Mouse (Mus musculus): ENCODE measurements around the gene Grik3. TPM values are rescaled to one million over a fixed set of nuclear protein-coding genes. Genes with fewer than 3 reads are reported as not detected.
"Not testable (repeated sequence)": the region's sequence is repeated elsewhere in the genome, so short reads cannot be mapped to it uniquely, and the experiment has no call there.

The Grik3 gene
- polyA plus RNA-seq, 1 experiment from 2014 or later = not detected

DNA sequence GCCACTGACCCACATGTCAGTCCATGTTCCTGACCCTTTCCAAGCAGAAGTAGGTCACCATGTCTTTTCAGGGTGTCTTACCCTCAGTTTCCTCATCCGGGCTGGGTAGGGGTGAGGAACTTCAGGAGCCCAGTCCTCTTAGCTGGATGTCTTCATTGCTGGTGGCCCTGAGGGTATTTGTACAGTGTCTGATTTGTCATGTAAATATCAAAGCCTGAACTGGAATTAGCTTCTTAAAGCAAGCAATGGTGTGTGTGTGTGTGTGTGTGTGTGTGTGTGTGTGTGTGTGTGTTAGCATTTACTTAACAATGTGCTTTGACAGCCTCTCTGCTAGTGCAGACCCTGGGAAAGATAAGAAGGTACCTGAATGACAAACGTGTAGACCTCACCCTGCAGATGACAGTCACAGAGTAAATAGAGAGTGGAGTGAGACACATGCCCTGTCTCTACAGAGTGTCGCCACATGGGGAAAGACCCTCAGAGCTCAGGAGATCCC, 109.1 kb downstream of the Grik3 start:
- no peaks in the 10 kb centered on the region for H3K36me3 ChIP-seq (replicated peaks)
- H3K27me3 ChIP-seq = no peaks in the 10 kb centered on the region; the same call in 1 of the 2 replicates
- ATAC-seq (ENCODE audit: insufficient read depth) = no peak
- H3K9ac ChIP-seq = no peak overlapping the region
- H3K4me2 ChIP-seq = no peak overlapping the region
- H3K4me1 ChIP-seq (replicated peaks) = no peaks in the 10 kb centered on the region
- no peak overlapping the region for H3K27ac ChIP-seq (replicated peaks)
- no peak overlapping the region for H3K4me3 ChIP-seq (replicated peaks)
- H3K9me3 ChIP-seq (replicated peaks) = no peaks in the 10 kb centered on the region
- 41% methylated on average over 3 of the region's 3 CpGs for WGBS (ENCODE audit: insufficient replicate concordance)

DNA sequence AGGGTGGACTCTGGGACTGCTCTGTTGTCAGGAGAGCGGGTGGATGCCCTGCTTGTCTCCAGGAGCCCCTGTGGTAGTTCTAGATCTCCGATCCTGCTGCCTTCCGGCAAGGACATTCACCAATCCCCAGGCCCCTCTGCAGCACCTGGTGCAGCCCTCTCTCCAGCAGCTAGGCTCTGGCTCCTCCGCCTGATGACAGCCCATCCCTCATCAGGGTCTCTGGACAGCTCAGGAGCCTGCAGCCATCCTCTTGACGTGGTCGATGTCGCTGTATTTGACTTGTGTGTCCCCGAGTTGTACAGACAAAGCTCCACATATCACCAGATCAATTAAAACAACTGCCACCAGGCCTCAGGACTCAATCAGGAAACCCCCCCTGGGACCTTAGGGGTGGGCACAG, 110.1 kb downstream of the Grik3 start:
- no peaks in the 10 kb centered on the region for H3K36me3 ChIP-seq (replicated peaks)
- no peak overlapping the region for H3K4me3 ChIP-seq (replicated peaks)
- no peak overlapping the region for H3K9ac ChIP-seq
- H3K27ac ChIP-seq (replicated peaks) = no peak overlapping the region
- no peaks in the 10 kb centered on the region for H3K4me1 ChIP-seq (replicated peaks)
- no peak overlapping the region for H3K4me2 ChIP-seq
- ATAC-seq (ENCODE audit: insufficient read depth) = no peak
- 58% methylated on average over 8 of the region's 8 CpGs for WGBS (ENCODE audit: insufficient replicate concordance)
- no peaks in the 10 kb centered on the region; the same call in 1 of the 2 replicates for H3K27me3 ChIP-seq
- no peaks in the 10 kb centered on the region for H3K9me3 ChIP-seq (replicated peaks)

DNA sequence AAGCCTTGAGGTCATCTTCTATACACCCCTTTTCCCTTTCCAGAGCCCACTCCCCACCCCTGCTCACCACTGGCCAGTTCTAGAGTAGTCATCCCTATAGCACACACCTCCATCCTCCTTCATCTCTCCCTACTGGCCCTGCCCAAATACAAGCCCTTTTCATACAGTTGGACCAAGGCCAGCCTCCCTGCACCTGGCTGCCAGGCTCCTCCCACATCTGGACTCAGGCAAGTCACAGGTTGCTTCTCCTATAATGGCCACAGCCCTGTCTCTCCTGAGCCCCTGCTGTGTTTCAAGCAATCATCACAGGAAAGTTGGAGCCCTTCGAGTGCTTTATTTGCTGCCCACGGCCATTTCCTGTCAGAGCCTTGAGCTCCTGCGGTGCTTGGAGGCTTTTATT, 110.8 kb downstream of the Grik3 start:
- H3K9me3 ChIP-seq (replicated peaks) = no peaks in the 10 kb centered on the region
- 22% methylated on average over 3 of the region's 3 CpGs for WGBS (ENCODE audit: insufficient replicate concordance)
- no peak overlapping the region for H3K27ac ChIP-seq (replicated peaks)
- H3K4me3 ChIP-seq (replicated peaks) = no peak overlapping the region
- H3K4me2 ChIP-seq = no peak overlapping the region
- H3K4me1 ChIP-seq (replicated peaks) = no peaks in the 10 kb centered on the region
- H3K9ac ChIP-seq = no peak overlapping the region
- no peaks in the 10 kb centered on the region; the same call in 1 of the 2 replicates for H3K27me3 ChIP-seq
- H3K36me3 ChIP-seq (replicated peaks) = no peaks in the 10 kb centered on the region
- no peak for ATAC-seq (ENCODE audit: insufficient read depth)

DNA sequence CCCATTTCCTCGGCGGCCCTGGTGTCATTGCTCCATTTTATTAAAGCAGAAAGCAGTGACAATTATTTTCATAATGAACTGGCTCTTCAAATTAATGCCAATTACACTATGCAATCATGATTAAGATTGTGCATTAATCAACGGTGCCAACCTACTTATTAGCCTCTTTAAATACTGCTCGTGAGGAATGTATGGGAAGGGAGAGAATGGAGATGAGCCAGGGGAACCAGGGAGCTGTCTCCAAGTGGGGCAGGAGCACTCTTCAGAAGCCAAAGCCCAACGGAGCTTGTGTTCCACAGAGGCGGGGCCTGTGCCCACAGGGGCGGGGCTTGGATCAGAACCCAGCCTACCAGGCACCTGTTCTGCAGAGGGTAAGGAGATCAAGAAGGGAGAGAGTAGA, 114.0 kb downstream of the Grik3 start:
- Histone ChIP-seq H3K9ac (no peak overlapping the region), H3K9me3 (replicated peaks) (no peaks in the 10 kb centered on the region), H3K4me3 (replicated peaks) (no peak overlapping the region), H3K27me3 (no peaks in the 10 kb centered on the region; the same call in 1 of the 2 replicates), H3K36me3 (replicated peaks) (no peaks in the 10 kb centered on the region), H3K27ac (replicated peaks) (no peak overlapping the region), H3K4me1 (replicated peaks) (no peaks in the 10 kb centered on the region), H3K4me2 (no peak overlapping the region)
- 36% methylated on average over 7 of the region's 7 CpGs for WGBS (ENCODE audit: insufficient replicate concordance)
- no peak for ATAC-seq (ENCODE audit: insufficient read depth)

DNA sequence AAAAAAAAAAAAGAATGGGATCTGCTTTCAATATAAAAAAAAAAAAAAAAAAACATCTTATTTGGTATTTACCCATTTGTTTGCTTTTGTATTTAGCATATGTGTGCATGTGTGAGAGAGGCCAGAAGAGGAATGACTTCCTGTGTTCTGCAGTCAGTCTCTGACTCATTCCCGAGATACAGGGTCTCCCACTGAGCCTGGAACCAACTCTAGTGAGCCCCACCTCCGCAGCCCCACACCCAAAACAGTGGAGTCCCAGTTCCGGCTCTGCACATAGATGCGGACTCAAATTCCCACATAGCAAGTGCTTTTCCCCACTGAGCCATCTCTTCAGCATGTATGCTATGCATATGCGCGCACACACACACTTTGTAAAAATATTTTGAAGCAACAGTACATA, 115.6 kb downstream of the Grik3 start:
- Histone ChIP-seq H3K4me3 (replicated peaks) (no peak overlapping the region), H3K4me1 (replicated peaks) (no peaks in the 10 kb centered on the region), H3K27ac (replicated peaks) (no peak overlapping the region), H3K27me3 (no peaks in the 10 kb centered on the region), H3K4me2 (no peak overlapping the region), H3K9me3 (replicated peaks) (no peaks in the 10 kb centered on the region), H3K9ac (no peak overlapping the region), H3K36me3 (replicated peaks) (no peaks in the 10 kb centered on the region)
- WGBS (ENCODE audit: insufficient replicate concordance) = 66% methylated on average over 6 of the region's 6 CpGs
- ATAC-seq (ENCODE audit: insufficient read depth) = no peak

DNA sequence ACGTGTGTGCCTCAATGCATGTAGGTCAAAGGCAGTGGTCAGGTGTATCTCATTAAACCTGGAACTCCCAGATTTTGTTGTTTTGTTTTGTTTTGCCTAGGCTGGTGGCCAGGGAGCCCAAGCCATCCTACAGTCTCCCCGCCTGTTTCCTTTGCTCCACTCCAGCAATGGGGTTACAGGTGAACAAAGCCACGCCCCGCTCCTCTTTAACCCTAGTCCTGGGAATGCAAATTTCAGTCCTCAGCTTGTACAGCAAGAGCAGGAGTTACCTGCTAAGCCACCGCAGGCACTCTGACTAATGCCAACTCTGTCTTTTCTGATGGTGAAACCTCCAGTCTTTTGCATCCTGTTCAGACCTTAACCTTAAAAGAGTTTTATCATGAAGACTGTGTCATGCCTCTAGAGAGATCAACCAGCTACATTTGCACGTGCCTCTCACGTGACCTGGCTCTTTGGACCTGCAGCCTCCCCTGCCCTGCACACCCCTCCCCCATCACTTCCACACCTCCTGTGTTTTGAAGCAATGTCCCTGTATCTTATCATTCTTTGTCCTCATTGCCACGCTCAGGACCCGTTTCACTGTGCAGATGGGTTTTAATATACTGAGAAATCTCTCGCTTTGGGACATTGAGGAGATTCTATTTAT, 117.0 kb downstream of the Grik3 start:
- H3K9me3 ChIP-seq (replicated peaks) = no peaks in the 10 kb centered on the region
- H3K36me3 ChIP-seq (replicated peaks) = no peaks in the 10 kb centered on the region
- no peak for ATAC-seq (ENCODE audit: insufficient read depth)
- H3K4me3 ChIP-seq (replicated peaks) = no peak overlapping the region
- 35% methylated on average over 10 of the region's 10 CpGs for WGBS (ENCODE audit: insufficient replicate concordance)
- H3K4me2 ChIP-seq = no peak overlapping the region
- no peaks in the 10 kb centered on the region for H3K27me3 ChIP-seq
- no peak overlapping the region for H3K27ac ChIP-seq (replicated peaks)
- no peaks in the 10 kb centered on the region for H3K4me1 ChIP-seq (replicated peaks)
- no peak overlapping the region for H3K9ac ChIP-seq

DNA sequence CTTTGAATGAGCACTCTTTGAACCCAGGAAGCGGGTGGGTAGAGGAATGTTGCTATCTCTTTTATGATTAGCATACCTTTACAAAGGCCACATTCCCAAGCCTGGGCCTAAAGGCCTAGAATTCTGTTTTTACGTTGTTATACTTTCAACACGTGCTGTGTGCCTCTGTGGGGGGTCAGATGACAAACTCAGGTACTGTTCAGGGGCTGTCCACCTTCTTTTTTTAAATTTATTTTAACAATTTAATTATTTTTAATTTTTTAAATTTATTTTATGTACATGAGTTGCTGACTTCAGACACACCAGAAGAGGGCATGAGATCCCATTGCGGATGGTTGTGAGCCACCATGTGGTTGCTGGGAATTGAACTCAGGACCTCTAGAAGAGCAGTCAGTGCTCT, 118.4 kb downstream of the Grik3 start:
- H3K27ac ChIP-seq (replicated peaks); H3K4me2 ChIP-seq; H3K27me3 ChIP-seq; H3K9ac ChIP-seq; H3K9me3 ChIP-seq (replicated peaks); H3K4me1 ChIP-seq (replicated peaks); H3K36me3 ChIP-seq (replicated peaks); H3K4me3 ChIP-seq (replicated peaks); ATAC-seq (ENCODE audit: insufficient read depth): not testable (repeated sequence)
- 51% methylated on average over 3 of the region's 4 CpGs for WGBS (ENCODE audit: insufficient replicate concordance)

DNA sequence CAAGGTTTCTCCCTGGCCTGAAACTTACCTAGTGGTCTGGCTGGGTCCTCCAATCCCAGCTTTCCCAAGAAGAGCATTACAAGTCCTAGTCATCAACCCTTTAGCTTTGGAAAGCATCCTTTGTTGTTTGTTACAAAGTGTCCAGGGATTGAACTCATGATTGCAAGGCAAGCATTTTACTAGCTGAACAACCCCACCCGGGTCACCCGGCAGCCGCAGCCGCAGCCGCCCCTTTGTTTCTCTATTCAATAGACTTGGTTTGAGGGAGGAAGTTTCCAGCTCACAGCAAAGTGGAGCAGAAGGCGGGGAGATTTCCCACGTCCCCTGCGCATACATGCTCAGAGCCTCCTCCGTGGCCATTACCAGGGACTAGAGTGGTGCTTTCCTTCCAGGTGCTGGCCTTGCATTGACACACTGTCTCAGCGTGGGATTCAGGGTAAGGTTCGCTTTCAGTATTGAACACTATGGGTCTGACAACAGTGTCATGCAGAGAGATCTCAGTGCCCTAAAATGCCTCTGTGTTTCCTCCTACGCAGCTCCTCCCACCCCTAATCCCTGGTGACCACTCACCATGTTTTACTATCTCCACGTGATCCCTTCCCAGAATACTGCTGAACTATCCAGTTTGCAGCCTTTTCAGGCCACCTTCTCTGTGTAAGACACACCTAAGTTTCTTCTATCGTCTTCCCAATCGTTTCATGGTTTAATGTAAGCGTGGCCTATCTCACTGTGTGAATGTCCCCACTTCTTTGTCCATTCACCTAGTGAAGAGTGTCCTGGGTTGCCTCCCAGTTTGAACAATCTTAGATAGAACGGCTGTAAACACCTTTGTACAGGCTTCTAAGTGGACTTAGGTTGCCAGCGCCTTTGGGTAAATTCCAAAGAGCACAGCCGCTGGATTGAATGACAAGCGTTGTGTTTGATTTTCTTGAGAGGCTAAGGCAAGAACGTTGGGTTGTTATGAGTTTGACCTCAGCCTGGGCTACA, 119.1 kb downstream of the Grik3 start:
- H3K27me3 ChIP-seq = no peaks in the 10 kb centered on the region
- no peaks in the 10 kb centered on the region for H3K36me3 ChIP-seq (replicated peaks)
- no peak overlapping the region for H3K4me3 ChIP-seq (replicated peaks)
- H3K9me3 ChIP-seq (replicated peaks) = no peaks in the 10 kb centered on the region
- H3K4me1 ChIP-seq (replicated peaks) = no peaks in the 10 kb centered on the region
- no peak for ATAC-seq (ENCODE audit: insufficient read depth)
- H3K4me2 ChIP-seq = no peak overlapping the region
- no peak overlapping the region for H3K9ac ChIP-seq
- 52% methylated on average over 21 of the region's 21 CpGs for WGBS (ENCODE audit: insufficient replicate concordance)
- no peak overlapping the region for H3K27ac ChIP-seq (replicated peaks)

DNA sequence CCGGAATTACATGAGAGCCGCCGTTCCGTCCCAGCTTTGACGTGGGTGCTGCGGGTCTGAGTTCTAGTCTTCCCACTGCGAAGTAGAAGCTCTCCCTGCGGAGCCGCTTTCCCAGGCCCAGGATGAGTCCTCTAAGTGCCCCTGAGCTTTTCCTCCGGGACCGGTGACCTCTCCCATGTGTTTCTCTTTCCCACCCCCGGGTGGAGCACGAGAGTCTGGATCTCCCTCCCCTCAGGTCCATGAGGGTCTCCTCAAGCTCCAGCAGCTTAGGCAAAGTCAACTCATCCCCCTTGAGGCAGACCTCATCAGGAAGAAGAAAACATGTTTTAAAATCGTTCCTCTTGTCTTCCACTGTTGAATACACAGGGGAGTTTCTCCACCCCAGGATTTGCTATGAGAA, 127.4 kb downstream of the Grik3 start:
- Histone ChIP-seq H3K27me3 (no peaks in the 10 kb centered on the region), H3K9me3 (replicated peaks) (no peaks in the 10 kb centered on the region), H3K4me2 (no peak overlapping the region), H3K27ac (replicated peaks) (no peak overlapping the region), H3K4me1 (replicated peaks) (no peaks in the 10 kb centered on the region), H3K36me3 (replicated peaks) (no peaks in the 10 kb centered on the region), H3K9ac (no peak overlapping the region), H3K4me3 (replicated peaks) (no peak overlapping the region)
- no peak for ATAC-seq (ENCODE audit: insufficient read depth)
- WGBS (ENCODE audit: insufficient replicate concordance) = 72% methylated on average over 14 of the region's 14 CpGs

DNA sequence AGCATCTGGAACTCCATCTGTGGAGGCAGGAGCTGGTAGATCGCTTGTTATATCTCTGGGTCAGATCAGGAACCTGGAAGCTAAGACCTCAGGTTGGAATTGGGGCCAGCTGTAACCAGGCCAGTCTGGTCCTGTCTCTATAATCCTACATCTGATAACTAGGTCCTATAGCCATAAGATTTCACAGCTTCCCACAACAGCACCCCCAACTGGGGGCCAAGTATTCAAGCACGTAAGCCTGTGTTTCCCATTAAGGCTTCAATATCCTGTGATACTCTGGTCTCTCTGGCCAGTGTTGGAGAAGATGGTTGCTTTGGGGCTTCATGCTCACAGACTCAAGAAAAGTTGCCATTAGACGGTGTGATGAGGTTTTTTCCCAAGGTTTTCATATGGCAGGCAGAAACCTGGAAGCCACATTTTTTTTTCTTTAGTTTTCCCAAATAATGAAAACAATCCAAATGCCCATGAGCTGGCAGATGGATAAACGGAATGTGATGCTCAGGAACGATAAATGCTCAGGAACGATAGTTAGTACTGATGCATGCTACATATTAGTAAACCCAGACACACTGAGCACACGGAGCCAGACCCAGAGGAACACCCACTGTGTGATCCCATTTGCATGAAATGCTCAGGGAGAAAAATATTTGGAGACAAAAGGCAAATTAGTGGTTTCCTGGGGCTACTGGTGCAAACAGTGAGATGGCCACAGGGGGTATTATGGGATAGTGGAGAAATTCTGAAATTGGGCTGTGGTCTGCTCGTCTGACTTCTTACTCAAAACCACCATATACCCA, 128.2 kb downstream of the Grik3 start:
- no peaks in the 10 kb centered on the region for H3K9me3 ChIP-seq (replicated peaks)
- H3K4me2 ChIP-seq = no peak overlapping the region
- 62% methylated on average over 8 of the region's 8 CpGs for WGBS (ENCODE audit: insufficient replicate concordance)
- H3K4me3 ChIP-seq (replicated peaks) = no peak overlapping the region
- no peak for ATAC-seq (ENCODE audit: insufficient read depth)
- no peak overlapping the region for H3K9ac ChIP-seq
- no peaks in the 10 kb centered on the region for H3K36me3 ChIP-seq (replicated peaks)
- H3K27ac ChIP-seq (replicated peaks) = no peak overlapping the region
- H3K4me1 ChIP-seq (replicated peaks) = no peaks in the 10 kb centered on the region
- no peaks in the 10 kb centered on the region for H3K27me3 ChIP-seq
